In genomic region chr13:98427660-98428059, GRCm38 (mm10) we compare ENCODE assay signal across 7 mouse cellular contexts.
DNase-seq lines count a peak whose midpoint lies in the region; ATAC-seq and TF ChIP-seq lines count a peak whose summit lies in the region.
"Not testable (repeated sequence)": the region's sequence is repeated elsewhere in the genome, so short reads cannot be mapped to it uniquely, and the experiment has no call there.

No protein-coding gene starts in this region.

- not testable (repeated sequence) for H3K4me1 ChIP-seq in forebrain, embryonic 13.5 days; kidney, adult 2 months (ENCODE audit: control insufficient read depth, insufficient read depth, low read length); megakaryocyte, embryonic 14.5 days
- H3K4me1 ChIP-seq in hindbrain, embryonic 10.5 days (replicated peaks), result peaks cover 20% of the 10 kb centered on the region
- peaks cover 31% of the 10 kb centered on the region for H3K4me1 ChIP-seq in limb, embryonic 12.5 days (replicated peaks)
- peaks cover 14% of the 10 kb centered on the region for H3K4me1 ChIP-seq in neural tube, embryonic 13.5 days (replicated peaks)

- not testable (repeated sequence) for TF ChIP-seq CTCF in kidney, adult 2 months (conservative IDR thresholded peaks at IDR 0.05; ENCODE audit: insufficient read depth, insufficient read length, low read depth, low read length)

- H3K27ac ChIP-seq in forebrain, embryonic 13.5 days; hindbrain, embryonic 10.5 days; kidney, adult 2 months (ENCODE audit: insufficient read depth, low read depth, low read length); limb, embryonic 12.5 days; neural tube, embryonic 13.5 days (replicated peaks): not testable (repeated sequence)

- not testable (repeated sequence) for H3K36me3 ChIP-seq in forebrain, embryonic 13.5 days (ENCODE audit: poor library complexity, severe bottlenecking); hindbrain, embryonic 10.5 days; kidney, adult 2 months (ENCODE audit: control insufficient read depth, insufficient read depth, low read length); limb, embryonic 12.5 days; megakaryocyte, embryonic 14.5 days (replicated peaks; ENCODE audit: low read length); neural tube, embryonic 13.5 days

- peak; percentile 75 for ATAC-seq in forebrain, embryonic 13.5 days
- not testable (repeated sequence) for ATAC-seq in limb, embryonic 12.5 days (ENCODE audit: insufficient number of reproducible peaks, insufficient read depth, low FRiP score, low TSS enrichment, low read depth)
- ATAC-seq in neural tube, embryonic 13.5 days (ENCODE audit: low read depth), result peak; percentile 69

- not testable (repeated sequence) for H3K9ac ChIP-seq in forebrain, embryonic 13.5 days; limb, embryonic 12.5 days (replicated peaks); neural tube, embryonic 13.5 days

- H3K4me3 ChIP-seq in forebrain, embryonic 13.5 days; kidney, adult 2 months (ENCODE audit: insufficient read depth, low read depth, low read length); limb, embryonic 12.5 days (replicated peaks): not testable (repeated sequence)
- peak overlapping the region; percentile 16; the same call in 1 of the 2 replicates for H3K4me3 ChIP-seq in hindbrain, embryonic 10.5 days
- H3K4me3 ChIP-seq in megakaryocyte, embryonic 14.5 days (replicated peaks), result peak overlapping the region; percentile 46
- peak overlapping the region; percentile 22 for H3K4me3 ChIP-seq in neural tube, embryonic 13.5 days

- peak; percentile 57 for DNase-seq in embryo, embryonic 10 days (ENCODE audit: low spot score)
- DNase-seq in hindbrain, embryonic 10.5 days (ENCODE audit: low spot score), result peak; percentile 43
- peak; percentile 29 for DNase-seq in kidney, adult 2 months

- H3K4me2 ChIP-seq in forebrain, embryonic 13.5 days, result peak overlapping the region; percentile 49
- H3K4me2 ChIP-seq in limb, embryonic 12.5 days, result peak overlapping the region; percentile 33
- peak overlapping the region; percentile 48 for H3K4me2 ChIP-seq in neural tube, embryonic 13.5 days

- not testable (repeated sequence) for TF ChIP-seq POLR2A in kidney, adult 2 months (IDR thresholded peaks at IDR 0.05; ENCODE audit: low read depth, low read length)

- peaks cover 36% of the 10 kb centered on the region for H3K27me3 ChIP-seq in forebrain, embryonic 13.5 days
- peaks cover 55% of the 10 kb centered on the region for H3K27me3 ChIP-seq in hindbrain, embryonic 10.5 days (ENCODE audit: insufficient read depth, poor library complexity, severe bottlenecking)
- H3K27me3 ChIP-seq in kidney, adult 2 months (replicated peaks; ENCODE audit: control insufficient read depth, insufficient read depth, low read length), result not testable (repeated sequence)
- H3K27me3 ChIP-seq in limb, embryonic 12.5 days, result peaks cover 68% of the 10 kb centered on the region
- H3K27me3 ChIP-seq in megakaryocyte, embryonic 14.5 days (replicated peaks), result peaks cover 41% of the 10 kb centered on the region
- peaks cover 45% of the 10 kb centered on the region for H3K27me3 ChIP-seq in neural tube, embryonic 13.5 days

- H3K9me3 ChIP-seq in forebrain, embryonic 13.5 days (replicated peaks); hindbrain, embryonic 10.5 days; limb, embryonic 12.5 days; megakaryocyte, embryonic 14.5 days; neural tube, embryonic 13.5 days: not testable (repeated sequence)

- 10% methylated on average over 16 of the region's 16 CpGs for WGBS in forebrain, embryonic 13.5 days
- WGBS in hindbrain, embryonic 10.5 days, result 12% methylated on average over 16 of the region's 16 CpGs
- 7% methylated on average over 16 of the region's 16 CpGs for WGBS in kidney, adult 2 months
- 6% methylated on average over 16 of the region's 16 CpGs for WGBS in limb, embryonic 12.5 days
- WGBS in neural tube, embryonic 13.5 days, result 9% methylated on average over 16 of the region's 16 CpGs
